Mouse (Mus musculus) brain, embryonic 14.5 days (tissue): ENCODE data around the gene Fut9.

Experiments
- CTCF ChIP-seq: fragments of 200-500 bp; IDR thresholded peaks from 2 replicates; pipeline ENCODE4 v1.5.1; 2012; ENCODE audit warnings: inconsistent platforms, mild to moderate bottlenecking, moderate library complexity, borderline replicate concordance; ENCODE audit not compliant: insufficient read depth, insufficient read length; ENCODE audit errors: extremely low read depth
- POLR2A ChIP-seq: fragments of 200-500 bp; IDR thresholded peaks from 2 replicates; pipeline ENCODE4 v1.6.1; 2012; ENCODE audit warnings: mild to moderate bottlenecking, inconsistent platforms, borderline replicate concordance; ENCODE audit not compliant: poor library complexity, insufficient read depth, insufficient read length, severe bottlenecking; ENCODE audit errors: extremely low read depth

DNA sequence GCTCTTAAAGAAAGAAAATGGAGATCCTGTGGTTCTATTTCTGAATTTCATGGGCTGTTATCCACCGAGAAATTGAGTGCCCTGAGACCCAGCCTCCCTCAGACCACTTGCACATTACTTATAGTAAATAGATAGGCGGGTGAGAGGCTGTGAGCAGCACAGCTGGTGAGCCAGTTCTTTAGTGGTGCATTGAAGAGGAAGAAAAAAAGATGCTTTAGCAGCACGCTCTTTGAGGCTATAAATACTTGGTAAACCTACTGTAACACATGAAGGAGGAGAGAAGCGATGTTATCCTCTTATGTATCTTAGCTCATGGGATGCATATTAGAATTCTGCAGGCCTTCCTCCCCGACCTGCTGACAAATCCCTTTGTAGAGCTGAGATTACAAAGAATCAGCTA lies 58.5 kb downstream of the Fut9 start:
- TF ChIP-seq POLR2A = no peak
- no peak for TF ChIP-seq CTCF
